Mouse (Mus musculus): ENCODE measurements around the gene Gnao1.

Gnao1 gene

GRCm38 (mm10) chr8:93845186-93845585, 35.4 kb downstream of the Gnao1 start:
- DNase-seq: no peak

- no peak for DNase-seq
Measured at GRCm38 (mm10) chr8:93852087-93852645, 42.4 kb downstream of the Gnao1 start.

- DNase-seq: no peak
Measured at GRCm38 (mm10) chr8:93852851-93853461, 43.2 kb downstream of the Gnao1 start.

DNA sequence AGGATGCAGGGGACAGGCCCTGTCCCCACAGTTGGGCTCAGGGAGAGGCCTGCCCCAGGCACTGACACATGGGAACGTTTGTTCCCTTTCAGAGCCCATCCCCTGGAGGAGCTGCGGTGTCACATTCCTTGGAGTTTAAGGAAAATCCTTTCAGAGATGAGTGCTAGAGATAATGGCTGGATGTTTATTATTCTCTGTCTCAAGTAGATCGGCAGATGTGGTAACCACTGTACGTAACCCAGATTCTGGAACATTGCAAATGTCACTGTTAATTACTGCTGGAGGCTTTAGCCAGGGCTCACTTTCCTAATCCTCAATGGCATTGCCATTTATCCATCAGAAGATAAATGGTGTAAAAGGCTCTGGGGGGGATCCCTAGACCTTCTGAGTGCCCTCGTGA, 44.9 kb downstream of the Gnao1 start:
- no peak for DNase-seq

DNA sequence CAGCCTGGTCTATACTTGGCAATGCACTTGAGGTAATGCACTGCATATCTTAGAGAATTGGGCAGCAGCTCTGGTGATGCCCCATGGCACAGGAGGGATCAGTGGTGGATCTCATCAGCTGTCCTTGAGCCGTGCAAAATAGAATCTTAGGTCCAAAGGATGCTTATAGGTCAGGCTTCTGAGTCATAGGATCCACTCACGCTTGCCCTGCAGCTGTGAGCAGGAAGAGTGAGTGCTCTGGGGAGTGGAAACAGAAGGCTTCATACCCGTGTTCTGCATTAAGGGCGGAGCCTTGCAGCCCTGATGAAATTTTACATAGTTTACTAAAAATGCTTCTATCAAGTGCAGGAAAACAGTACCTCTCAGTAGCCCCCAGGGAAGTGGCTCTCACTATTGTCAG, 45.5 kb downstream of the Gnao1 start:
- no peak for DNase-seq

DNA sequence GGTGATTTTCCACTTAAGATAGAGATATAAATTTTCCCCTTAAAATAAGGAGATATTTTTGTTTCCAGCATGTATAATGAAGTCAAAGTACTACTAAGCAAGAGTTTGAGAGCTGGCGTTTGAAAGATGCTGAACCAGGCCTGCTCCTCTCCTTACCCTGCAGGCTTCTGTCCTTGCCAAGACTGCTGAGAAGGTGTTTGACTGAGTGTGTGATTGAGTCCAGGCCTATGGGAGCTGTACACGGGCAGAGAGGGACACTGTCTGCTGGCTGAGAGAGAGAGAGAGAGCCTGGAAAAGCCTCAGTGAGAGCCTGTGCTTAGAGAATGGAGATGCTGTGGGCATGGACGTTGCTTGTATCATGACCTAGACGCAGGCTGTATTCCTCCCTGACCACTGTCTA, 47.4 kb downstream of the Gnao1 start:
- DNase-seq: no peak

DNA sequence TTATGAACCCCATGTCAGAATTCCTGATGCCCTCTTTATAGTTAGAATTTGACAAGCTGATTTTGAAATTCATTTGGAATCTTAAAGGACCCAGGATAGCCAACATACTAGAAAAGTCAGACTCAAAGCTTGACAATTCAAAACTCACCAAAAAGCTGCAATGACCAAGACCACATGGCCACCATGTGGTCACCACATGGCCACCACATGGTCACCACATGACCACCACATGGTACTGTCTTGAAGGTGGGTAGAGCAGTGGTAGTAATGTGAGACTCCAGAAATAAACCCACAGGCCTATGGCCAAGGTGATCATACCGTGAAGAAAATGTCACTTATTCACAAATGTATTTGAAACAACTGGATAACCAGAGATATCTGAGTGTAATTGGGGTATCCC, 48.5 kb downstream of the Gnao1 start:
- DNase-seq: no peak

GRCm38 (mm10) chr8:93860020-93860419, 50.3 kb downstream of the Gnao1 start:
- no peak for DNase-seq

GRCm38 (mm10) chr8:93864064-93864463, 54.3 kb downstream of the Gnao1 start:
- DNase-seq: no peak

DNA sequence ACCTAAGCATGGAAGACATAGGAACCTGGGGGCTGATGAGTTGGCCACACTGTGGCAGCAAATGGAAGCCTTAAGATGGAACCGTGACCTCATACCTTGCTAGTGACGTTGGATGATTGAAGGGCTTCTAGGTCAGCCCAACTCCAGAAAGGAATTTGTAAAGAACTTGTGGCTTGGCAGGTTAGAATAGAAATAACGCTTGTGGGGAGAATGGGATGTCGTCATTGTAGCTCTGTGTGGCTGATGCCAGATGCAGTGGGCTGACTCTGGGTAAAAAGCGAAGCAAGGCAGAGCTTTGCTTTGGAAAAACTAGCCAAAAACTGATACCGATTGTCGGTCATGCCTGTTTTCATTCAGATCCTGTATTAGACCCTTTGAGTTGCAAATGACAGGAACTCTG, 56.5 kb downstream of the Gnao1 start:
- no peak for DNase-seq

- no peak for DNase-seq
Measured at GRCm38 (mm10) chr8:93868486-93869221, 58.9 kb downstream of the Gnao1 start.

GRCm38 (mm10) chr8:93871275-93871674, 61.5 kb downstream of the Gnao1 start:
- no peak for DNase-seq

GRCm38 (mm10) chr8:93878396-93878795, 68.6 kb downstream of the Gnao1 start:
- no peak for DNase-seq

DNA sequence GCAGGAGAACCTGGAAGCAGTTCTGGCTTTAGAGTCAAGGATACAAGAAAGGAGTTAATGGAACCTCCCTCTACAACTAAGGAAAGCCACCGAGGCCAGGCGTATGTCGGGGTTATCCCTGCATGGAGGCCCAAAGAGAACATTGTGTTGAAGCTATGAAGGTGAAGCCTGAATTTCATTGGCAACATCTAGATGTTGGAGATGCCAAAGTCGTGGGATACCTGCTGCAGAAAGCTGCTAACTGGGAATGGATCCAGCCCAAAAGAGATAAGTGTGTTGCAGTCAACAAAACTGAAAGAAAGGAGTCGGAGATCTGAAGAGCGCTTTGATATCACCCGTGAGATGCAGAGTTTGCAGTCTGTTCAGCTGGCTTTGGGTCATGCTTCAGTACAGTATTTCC, 70.2 kb downstream of the Gnao1 start:
- DNase-seq: no peak

DNA sequence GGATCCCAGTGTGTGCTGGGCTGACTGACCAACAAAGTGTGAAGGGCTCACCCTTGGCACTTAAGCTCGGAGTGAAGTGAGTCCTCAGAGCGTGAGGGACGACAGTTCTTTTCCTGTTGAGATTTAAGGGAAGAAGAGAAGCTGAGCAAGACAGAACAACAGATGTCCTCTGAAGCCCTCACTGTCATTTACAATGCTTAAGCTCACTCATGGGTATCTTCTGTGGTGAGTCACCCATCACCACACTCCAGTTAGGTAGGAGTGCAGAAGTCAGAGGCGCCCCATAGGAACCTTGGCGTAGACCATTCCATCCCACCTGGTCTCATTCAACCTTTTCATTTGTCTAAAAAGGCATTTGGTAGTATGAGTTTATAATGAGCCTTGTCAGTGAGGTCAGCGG, 71.6 kb downstream of the Gnao1 start:
- DNase-seq: no peak

DNA sequence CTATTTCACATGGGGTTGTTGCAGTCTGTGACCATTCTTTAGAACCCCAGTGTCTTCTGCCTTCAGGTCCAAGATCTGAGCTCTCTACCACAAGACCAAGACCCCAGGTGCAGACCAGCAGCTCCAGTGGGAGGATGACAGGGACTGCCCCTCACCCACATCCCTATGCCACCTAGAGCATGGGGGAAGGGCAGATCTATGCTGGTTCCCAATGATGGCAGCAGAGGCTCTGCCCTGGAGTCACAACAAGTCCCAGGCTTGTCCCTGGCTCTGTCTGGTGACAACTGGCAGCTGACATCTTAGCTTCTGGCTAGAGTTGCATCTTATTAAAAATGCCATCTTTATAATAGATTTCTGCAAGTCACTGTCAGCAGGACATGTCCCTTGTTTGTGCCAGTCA, 73.5 kb downstream of the Gnao1 start:
- DNase-seq: no peak

- DNase-seq: no peak
Measured at GRCm38 (mm10) chr8:93883771-93884170, 74.0 kb downstream of the Gnao1 start.

DNA sequence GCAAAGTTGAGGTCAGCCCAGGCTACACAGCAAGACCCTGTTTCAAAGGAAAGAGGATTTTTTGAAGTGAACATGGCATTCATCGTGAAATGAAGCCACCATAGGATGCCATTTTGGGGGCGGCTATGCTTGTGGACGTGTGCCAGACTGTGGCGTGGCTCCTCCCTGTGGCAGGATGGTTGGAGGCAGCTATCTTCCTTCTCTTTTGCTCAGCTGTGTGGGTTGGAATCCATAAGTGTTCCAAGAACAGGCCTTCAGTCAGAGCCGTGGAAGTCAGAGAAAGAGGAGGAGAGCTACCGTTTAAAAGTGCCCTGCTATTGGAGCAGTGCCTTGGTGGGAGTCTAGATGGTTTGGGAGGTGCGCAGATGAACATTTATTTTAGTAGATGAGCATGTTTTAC, 74.5 kb downstream of the Gnao1 start:
- no peak for DNase-seq

- DNase-seq: no peak
Measured at GRCm38 (mm10) chr8:93886181-93886580, 76.4 kb downstream of the Gnao1 start.

DNA sequence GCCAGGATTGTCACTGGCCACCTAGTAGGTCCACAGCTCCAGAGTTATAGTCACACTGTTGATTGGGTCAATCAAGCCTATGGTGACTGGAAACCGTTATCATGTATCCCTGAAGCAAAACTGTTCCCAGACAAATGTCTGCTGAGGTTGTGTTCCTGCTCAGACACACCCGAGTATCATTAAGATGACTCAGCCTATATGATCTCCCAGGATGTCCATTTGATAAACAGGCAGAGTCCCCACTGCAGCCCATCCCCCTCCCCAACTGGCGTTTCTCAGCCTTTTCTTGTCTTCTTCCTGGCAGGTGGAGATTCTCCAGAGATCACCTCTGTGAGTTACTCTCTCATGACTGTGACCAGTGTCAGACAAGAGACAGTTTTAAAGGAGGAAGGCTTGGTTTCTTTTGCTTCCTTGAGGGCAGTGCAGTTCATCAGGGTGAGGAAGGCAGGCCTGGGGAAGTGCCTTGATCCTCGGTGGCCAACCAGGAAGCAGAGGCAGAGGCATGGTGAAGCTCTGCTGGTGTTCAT, 78.4 kb downstream of the Gnao1 start:
- DNase-seq: no peak

DNA sequence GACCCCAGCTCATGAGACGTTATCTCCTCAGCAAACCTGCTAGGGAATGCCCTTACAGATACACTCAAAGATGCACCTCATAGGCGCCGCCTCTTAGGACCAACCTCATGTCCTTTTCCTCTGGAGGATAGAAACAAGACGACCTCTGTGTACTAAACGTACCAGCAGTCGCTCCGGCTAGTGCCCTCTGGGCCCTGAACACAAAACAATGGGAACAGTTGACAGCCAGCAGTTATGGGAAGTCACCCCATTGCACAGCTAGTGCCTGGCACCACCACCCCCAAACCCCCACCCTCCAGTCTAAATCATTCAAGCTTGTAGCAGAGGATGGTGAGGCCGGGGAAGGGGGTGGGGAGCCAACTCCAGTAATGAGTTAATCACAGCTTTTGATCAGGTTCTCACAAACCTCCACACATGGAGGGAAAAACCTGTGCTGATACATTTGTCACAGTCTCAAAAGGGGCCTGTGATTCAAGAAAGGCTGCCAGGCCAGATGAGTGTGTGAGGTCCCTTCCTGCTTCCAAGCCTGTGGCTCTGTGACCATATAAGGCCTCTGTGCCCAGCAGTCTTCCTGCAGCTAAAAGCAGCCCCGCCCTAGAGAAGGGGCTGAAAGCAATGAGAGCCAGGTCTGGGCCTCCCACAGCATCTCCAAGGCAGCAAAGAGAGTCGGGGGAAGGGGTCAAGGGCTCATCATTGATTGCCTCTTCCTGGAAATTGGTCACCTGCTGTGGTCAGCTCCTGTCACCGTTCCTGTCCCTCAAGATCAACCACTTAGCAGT, 79.1 kb downstream of the Gnao1 start:
- no peak for DNase-seq

- DNase-seq: no peak
Measured at GRCm38 (mm10) chr8:93893556-93893955, 83.8 kb downstream of the Gnao1 start.

- no peak for DNase-seq
Measured at GRCm38 (mm10) chr8:93896841-93897551, 87.2 kb downstream of the Gnao1 start.

Measured in kidney, adult 9 months (tissue).